Mouse (Mus musculus) liver, embryonic 14.5 days (tissue): ENCODE results near the gene Wdr81.
A peak's percentile ranks its signal among the peaks of the same experiment; 100 is the strongest.

Experiments
- CTCF ChIP-seq: IDR thresholded peaks from 2 replicates; pipeline ENCODE4 v1.5.1; 2016; ENCODE audit warnings: antibody characterized with exemption, low read depth, control low read depth
- EP300 ChIP-seq: IDR thresholded peaks from 2 replicates; pipeline ENCODE4 v1.6.1; 2016; ENCODE audit warnings: antibody characterized with exemption, low read depth

DNA sequence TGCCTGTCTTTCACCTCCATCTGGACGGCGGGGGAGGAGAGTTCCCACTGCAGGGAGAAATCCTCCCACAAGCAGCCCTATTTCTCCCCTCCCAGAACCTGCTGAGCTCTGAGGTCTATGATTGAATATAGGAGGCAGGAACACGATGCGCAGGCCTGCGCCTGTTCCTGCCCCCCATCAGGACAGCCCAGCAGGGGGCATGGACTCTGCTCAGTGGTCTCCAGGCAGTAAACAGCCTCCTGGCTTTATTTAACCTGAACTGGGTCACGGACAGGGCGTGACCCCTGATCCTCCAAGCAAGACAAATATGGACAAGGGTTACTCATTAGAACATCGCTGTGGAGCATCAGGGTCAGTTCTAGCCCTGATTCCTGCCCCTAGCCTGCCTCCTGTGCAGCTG is 10.8 kb downstream of the Wdr81 start:
- TF ChIP-seq EP300 (peak; percentile 14; the same call in 1 of the 2 replicates), CTCF (0 out of 2 replicates have a peak, but pooled peaks have one; percentile 14)
